Mouse (Mus musculus) neural tube, embryonic 12.5 days (tissue): ENCODE data around the gene H2al2a. TPM values are rescaled to one million over a fixed set of nuclear protein-coding genes. Genes with fewer than 3 reads are reported as not detected.

Source experiments
- ATAC-seq: fragments of 200-750 bp; cut with Nextera tagmentation; 2 replicates; pipeline ENCODE4 v1.8.0; 2017; ENCODE audit warnings: low read depth, mild to moderate bottlenecking, moderate TSS enrichment, moderate library complexity; ENCODE audit not compliant: low FRiP score
- H3K27ac ChIP-seq: fragments of 300-500 bp; sonication (generic); 2 replicates; pipeline ENCODE4 v1.5.1; 2016
- H3K27me3 ChIP-seq: fragments of 300-500 bp; sonication (generic); replicated peaks from 2 replicates; pipeline ENCODE4 v1.6.1; 2016; ENCODE audit warnings: mild to moderate bottlenecking
- H3K36me3 ChIP-seq: fragments of 300-500 bp; sonication (generic); 2 replicates; pipeline ENCODE4 v1.6.1; 2016; ENCODE audit warnings: mild to moderate bottlenecking
- H3K4me1 ChIP-seq: fragments of 300-500 bp; sonication (generic); 2 replicates; pipeline ENCODE4 v1.6.1; 2016
- H3K4me2 ChIP-seq: fragments of 300-500 bp; sonication (generic); replicated peaks from 2 replicates; pipeline ENCODE4 v1.6.1; 2016; ENCODE audit warnings: mild to moderate bottlenecking
- H3K4me3 ChIP-seq: fragments of 300-500 bp; sonication (generic); 2 replicates; pipeline ENCODE4 v1.5.1; 2016
- H3K9ac ChIP-seq: fragments of 300-500 bp; sonication (generic); 2 replicates; pipeline ENCODE4 v1.6.1; 2016; ENCODE audit warnings: mild to moderate bottlenecking
- H3K9me3 ChIP-seq: fragments of 300-500 bp; sonication (generic); 2 replicates; pipeline ENCODE4 v1.6.1; 2016; ENCODE audit warnings: mild to moderate bottlenecking
- WGBS: fragments of 180-500 bp; shearing (Covaris S2); methylation state at CpG from one replicate; pipeline ENCODE4 v1.1.7; 2016; 5-methylcytosine and 5-hydroxymethylcytosine counted together
- polyA plus RNA-seq: library from polyadenylated mRNA; unstranded; fragments of >200 nt; fragmentation: Nextera tagmentation; extraction: Ambion mirVana; gene quantifications from 2 replicates; pipeline ENCODE4 v1.2.1, GENCODE M21; 2016

H2al2a gene
- polyA plus RNA-seq, result not detected in 2 replicates

DNA sequence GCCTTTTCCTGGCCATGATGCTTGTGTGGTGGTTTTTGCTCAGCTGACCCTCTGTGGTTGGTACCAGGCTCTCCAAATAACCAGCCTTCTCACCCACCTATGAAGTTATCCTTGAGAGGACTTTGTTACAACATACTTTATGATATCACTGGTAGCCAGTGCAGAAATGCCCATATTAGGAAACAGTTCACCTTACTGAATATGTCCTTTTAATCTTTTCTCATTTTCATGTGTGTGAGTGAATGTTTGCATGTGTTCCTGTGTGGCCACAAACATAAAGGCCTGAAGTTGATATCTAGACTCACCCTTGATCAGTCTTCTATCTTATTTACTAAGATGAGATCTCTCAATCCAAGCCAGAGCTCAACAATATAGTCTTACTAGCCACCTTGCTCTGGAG, at the start of gene H2al2a:
Gene H2al2a, minus strand, starts transcription at position 101 of the 400 bp plus-strand sequence.
- no peaks in the 10 kb centered on the region for H3K9me3 ChIP-seq
- H3K9ac ChIP-seq, result no peak within 1 kb of the TSS
- H3K27ac ChIP-seq, result no peak within 1 kb of the TSS
- H3K36me3 ChIP-seq, result no peaks in the 10 kb centered on the region
- H3K4me2 ChIP-seq, result no peak within 1 kb of the TSS
- no peaks in the 10 kb centered on the region for H3K27me3 ChIP-seq
- H3K4me3 ChIP-seq, result no peak within 1 kb of the TSS
- no peaks in the 10 kb centered on the region for H3K4me1 ChIP-seq
- ATAC-seq, result no peak

DNA sequence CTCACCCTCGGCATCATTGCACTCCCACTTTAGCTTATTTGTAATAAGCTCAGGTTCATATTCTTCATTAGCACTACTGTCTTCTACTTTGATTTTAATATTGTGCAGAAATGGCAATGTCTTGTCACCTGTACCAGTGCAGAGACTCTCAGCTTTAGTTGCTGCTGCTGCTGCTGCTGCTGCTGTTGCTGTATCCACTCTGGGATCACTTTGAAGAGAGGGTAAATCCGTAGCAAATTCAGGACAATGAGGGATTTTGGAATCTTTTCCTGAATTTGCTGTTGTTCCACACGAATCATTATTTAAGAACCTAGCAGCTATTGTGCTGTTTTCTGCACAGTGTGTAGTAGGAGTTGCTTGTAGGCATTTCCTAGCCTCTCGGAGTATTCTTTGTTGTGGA, 49.4 kb upstream of the H2al2a start:
- WGBS, result 0% methylated on average over 4 of the region's 4 CpGs
- ATAC-seq, result no peak

GRCm38 (mm10) chr2:18045781-18046181, 49.0 kb upstream of the H2al2a start:
- ATAC-seq, result no peak
- Histone ChIP-seq H3K27me3 (no peaks in the 10 kb centered on the region), H3K4me3 (peak overlapping the region; percentile 99), H3K9ac (peak overlapping the region; percentile 100), H3K9me3 (no peaks in the 10 kb centered on the region), H3K4me1 (peaks cover 50% of the 10 kb centered on the region), H3K36me3 (no peaks in the 10 kb centered on the region), H3K4me2 (peak overlapping the region; percentile 66), H3K27ac (peak overlapping the region; percentile 100)
- 6% methylated on average over 6 of the region's 6 CpGs for WGBS

More for the DNA sequence above, 49.4 kb upstream of the H2al2a start:
- H3K27me3 ChIP-seq, result no peaks in the 10 kb centered on the region
- H3K9ac ChIP-seq, result peak overlapping the region; percentile 100
- H3K4me1 ChIP-seq, result peaks cover 48% of the 10 kb centered on the region
- H3K9me3 ChIP-seq, result no peaks in the 10 kb centered on the region
- H3K36me3 ChIP-seq, result no peaks in the 10 kb centered on the region
- peak overlapping the region; percentile 100; the same call in 1 of the 2 replicates for H3K27ac ChIP-seq
- peak overlapping the region; percentile 66 for H3K4me2 ChIP-seq
- peak overlapping the region; percentile 99 for H3K4me3 ChIP-seq

DNA sequence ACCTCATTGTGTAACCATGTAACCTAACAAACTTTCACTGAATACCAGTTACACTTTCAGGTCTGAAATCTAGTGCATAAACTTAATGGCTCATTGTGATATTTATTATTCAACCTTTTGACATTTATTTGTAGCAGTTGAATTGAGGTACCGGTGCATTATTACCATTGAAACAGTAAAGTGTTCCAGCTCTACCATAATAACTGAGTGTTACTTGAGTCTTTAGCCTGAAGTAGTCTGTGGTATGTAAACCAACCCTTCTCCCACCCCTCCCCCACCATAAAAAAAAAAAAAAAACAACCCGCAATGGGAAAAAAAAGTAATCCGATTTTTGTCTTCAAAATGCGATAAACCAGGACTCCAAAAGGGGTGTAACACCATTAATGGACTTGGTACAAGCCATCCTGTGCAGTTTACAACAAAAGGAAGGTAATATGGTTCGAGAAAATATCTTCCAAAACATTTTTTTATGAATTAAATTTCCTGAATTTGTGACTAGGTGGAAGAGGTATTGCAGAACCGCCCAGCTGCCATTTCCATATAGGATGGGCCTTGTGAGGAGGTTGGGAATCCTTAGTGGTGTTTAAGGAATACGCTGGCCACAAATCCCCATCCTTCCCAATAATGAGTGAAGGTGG, 48.5 kb upstream of the H2al2a start:
- peaks cover 51% of the 10 kb centered on the region for H3K4me1 ChIP-seq
- peak overlapping the region; percentile 66 for H3K4me2 ChIP-seq
- ATAC-seq, result no peak
- H3K36me3 ChIP-seq, result no peaks in the 10 kb centered on the region
- peak overlapping the region; percentile 100 for H3K9ac ChIP-seq
- H3K27ac ChIP-seq, result peak overlapping the region; percentile 100; the same call in 1 of the 2 replicates
- 5% methylated on average over 7 of the region's 7 CpGs for WGBS
- no peaks in the 10 kb centered on the region for H3K9me3 ChIP-seq
- no peaks in the 10 kb centered on the region for H3K27me3 ChIP-seq
- H3K4me3 ChIP-seq, result peak overlapping the region; percentile 99

DNA sequence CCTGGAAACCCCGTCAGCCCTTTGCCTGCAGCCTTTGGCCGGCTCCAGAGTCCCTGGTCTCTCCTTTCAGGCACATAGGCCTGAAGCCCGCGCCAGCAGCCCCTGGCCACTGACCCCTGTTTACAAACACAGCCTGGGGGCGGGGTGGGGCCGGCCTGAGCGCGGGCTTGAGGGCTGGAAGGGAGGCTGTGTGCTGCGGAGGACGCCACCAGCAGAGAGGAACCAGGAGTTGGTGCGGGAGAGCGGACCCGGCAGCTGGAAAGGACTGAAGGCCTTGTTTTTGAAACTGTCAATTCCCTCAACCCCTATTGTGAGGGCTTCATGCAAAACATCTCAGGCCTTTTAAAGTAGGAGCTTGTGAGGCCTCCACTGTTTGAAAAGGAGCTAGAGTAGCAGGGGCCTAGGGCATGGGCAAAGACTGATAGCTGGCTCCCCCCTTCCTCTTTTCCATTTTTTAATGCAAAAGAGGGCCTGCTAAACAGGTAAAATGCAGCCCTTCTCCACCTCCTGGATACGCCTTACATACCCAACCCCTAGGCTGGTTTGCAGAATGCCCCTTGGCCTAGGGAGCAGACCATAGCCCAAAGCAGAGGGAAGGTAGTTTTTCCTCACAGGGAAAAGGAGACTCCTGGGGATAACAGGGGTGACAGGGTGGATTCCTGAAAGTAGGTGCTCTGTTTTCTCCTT, 44.6 kb upstream of the H2al2a start:
- Histone ChIP-seq H3K9ac (peak overlapping the region; percentile 68), H3K4me1 (peaks cover 62% of the 10 kb centered on the region), H3K9me3 (no peaks in the 10 kb centered on the region), H3K4me2 (peak overlapping the region; percentile 66), H3K4me3 (peak overlapping the region; percentile 22), H3K36me3 (no peaks in the 10 kb centered on the region), H3K27ac (peak overlapping the region; percentile 69), H3K27me3 (no peaks in the 10 kb centered on the region)
- WGBS, result 2% methylated on average over 14 of the region's 14 CpGs
- peak; percentile 51 for ATAC-seq

- H3K4me3 ChIP-seq, result peak overlapping the region; percentile 22
- H3K4me2 ChIP-seq, result peak overlapping the region; percentile 66
- ATAC-seq, result peak; percentile 41
- no peaks in the 10 kb centered on the region for H3K27me3 ChIP-seq
- peak overlapping the region; percentile 68 for H3K9ac ChIP-seq
- H3K9me3 ChIP-seq, result no peaks in the 10 kb centered on the region
- H3K36me3 ChIP-seq, result no peaks in the 10 kb centered on the region
- peak overlapping the region; percentile 69 for H3K27ac ChIP-seq
- H3K4me1 ChIP-seq, result peaks cover 62% of the 10 kb centered on the region
- 7% methylated on average over 27 of the region's 27 CpGs for WGBS
Measured at GRCm38 (mm10) chr2:18040347-18041160, 43.8 kb upstream of the H2al2a start.

DNA sequence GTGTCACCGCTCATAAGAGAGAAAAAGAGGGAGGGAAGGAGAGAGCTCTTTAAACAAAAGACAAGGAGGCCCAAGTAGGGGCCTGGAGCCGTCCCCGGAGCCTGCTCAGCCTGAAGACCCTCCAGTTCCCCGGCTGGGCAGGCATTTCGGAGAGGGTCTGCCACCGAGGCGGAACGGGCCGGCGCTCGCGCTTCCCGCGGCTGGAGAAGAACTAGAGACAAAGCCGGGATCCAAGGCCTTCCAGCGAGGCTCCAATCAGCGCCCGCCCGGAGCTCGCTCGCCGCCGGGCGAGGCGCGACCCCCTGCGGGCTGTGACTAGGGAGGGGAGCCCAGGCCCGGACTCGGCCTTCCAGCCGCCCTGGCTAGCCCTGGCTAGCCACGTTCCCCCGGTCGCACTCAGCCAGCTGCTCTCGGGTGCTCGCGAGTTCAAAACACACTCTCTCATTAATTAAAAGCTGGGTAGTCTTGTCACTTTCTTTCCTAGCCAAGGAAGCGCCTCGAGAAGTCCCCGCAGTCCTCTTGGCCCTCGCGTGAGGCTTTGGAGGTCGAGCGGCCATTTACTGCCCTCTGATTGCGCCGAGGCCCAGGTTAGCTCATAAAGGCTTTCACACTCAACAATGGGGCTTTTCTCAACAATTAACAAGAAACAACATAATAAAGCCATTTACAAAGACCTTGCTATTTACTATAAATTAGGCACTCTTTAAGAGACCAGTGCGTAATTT, 43.0 kb upstream of the H2al2a start:
- WGBS, result 1% methylated on average over 46 of the region's 46 CpGs
- Histone ChIP-seq H3K4me2 (peak overlapping the region; percentile 66), H3K36me3 (no peaks in the 10 kb centered on the region), H3K4me1 (peaks cover 63% of the 10 kb centered on the region), H3K4me3 (peak overlapping the region; percentile 33), H3K27me3 (no peaks in the 10 kb centered on the region), H3K9me3 (no peaks in the 10 kb centered on the region), H3K9ac (peak overlapping the region; percentile 68), H3K27ac (peak overlapping the region; percentile 69)
- ATAC-seq, result peak; percentile 77

DNA sequence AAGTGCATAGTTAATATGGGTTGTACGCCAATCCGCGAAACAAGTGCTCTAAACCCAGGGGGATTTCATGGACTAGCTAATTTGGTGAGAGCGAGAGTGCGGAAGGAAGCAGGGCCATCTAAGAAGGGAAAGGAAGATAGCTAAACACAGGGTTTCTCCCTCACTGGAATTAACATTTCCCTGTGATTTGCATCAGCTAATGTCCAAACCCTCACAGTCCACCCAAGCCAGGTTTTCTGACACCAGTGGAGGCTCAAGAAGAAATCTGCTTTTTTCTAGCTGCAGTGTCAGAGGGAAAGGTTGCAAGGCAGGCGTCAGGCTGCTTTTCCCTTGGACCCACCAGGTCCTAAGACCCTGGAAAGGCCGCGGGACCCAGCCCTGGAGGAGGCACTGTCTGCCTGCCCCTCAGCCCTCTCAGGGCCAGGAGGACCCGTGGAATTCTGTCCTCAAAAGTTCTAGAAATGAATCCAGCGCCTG, 42.2 kb upstream of the H2al2a start:
- Histone ChIP-seq H3K9ac (peak overlapping the region; percentile 68), H3K4me3 (0 out of 2 replicates have a peak overlapping the region, but pooled peaks have one; percentile 5), H3K36me3 (no peaks in the 10 kb centered on the region), H3K9me3 (no peaks in the 10 kb centered on the region), H3K27me3 (no peaks in the 10 kb centered on the region), H3K27ac (0 out of 2 replicates have a peak overlapping the region, but pooled peaks have one; percentile 69), H3K4me1 (peaks cover 63% of the 10 kb centered on the region), H3K4me2 (peak overlapping the region; percentile 66)
- ATAC-seq, result peak; percentile 23; the same call in 1 of the 2 replicates
- 16% methylated on average over 10 of the region's 10 CpGs for WGBS

DNA sequence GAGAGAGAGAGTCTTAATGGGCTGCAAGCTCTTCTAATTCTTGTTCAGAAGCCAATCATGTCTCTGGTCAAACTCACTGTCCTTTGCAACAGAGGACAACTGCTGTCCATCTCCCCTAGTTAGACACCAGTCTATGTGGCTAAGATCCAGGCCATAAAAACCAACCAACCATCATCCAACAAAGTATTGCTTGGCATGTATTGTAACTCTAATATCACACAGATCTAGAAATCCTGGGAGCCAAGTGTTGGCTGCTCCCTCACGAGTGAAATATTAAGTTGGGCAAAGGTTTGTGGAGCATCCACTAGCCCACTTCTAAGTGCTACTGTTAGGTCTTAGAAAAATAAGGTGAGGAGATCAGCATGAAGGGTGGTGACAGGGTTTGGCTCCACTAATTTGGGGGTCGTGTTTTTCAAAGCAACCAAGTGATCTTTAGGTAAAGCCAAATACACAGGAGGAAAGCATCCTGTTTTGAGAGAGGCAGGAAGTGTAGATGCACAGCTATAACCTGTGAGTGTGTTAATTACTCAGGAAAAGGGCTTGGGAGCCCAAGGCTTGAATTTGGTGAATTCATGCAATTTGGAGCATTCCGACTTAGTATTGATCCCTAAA, 41.5 kb upstream of the H2al2a start:
- ATAC-seq, result no peak
- H3K4me3 ChIP-seq, result no peak overlapping the region
- no peaks in the 10 kb centered on the region for H3K9me3 ChIP-seq
- no peaks in the 10 kb centered on the region for H3K36me3 ChIP-seq
- H3K27me3 ChIP-seq, result no peaks in the 10 kb centered on the region
- no peak overlapping the region for H3K9ac ChIP-seq
- H3K4me2 ChIP-seq, result peak overlapping the region; percentile 66
- 47% methylated on average over 3 of the region's 3 CpGs for WGBS
- H3K4me1 ChIP-seq, result peaks cover 66% of the 10 kb centered on the region
- no peak overlapping the region for H3K27ac ChIP-seq

- WGBS, result 76% methylated on average over 2 of the region's 2 CpGs
- Histone ChIP-seq H3K27me3 (no peaks in the 10 kb centered on the region), H3K9me3 (no peaks in the 10 kb centered on the region), H3K9ac (no peak within 1 kb of the TSS), H3K4me1 (peaks cover 66% of the 10 kb centered on the region), H3K27ac (no peak within 1 kb of the TSS), H3K4me3 (no peak within 1 kb of the TSS), H3K4me2 (peak within 1 kb of the TSS; percentile 66), H3K36me3 (no peaks in the 10 kb centered on the region)
- no peak for ATAC-seq
Measured at GRCm38 (mm10) chr2:18037491-18037890, 40.7 kb upstream of the H2al2a start, which contains the start of gene A930004D18Rik. TSS of gene A930004D18Rik (minus strand) at chr2:18037737.
